Mouse (Mus musculus) liver, postnatal 0 days (tissue): ENCODE results near the gene Plk1. TPM values are rescaled to one million over a fixed set of nuclear protein-coding genes. Genes with fewer than 3 reads are reported as not detected.
A peak's percentile ranks its signal among the peaks of the same experiment; 100 is the strongest.

Experiments used
- ATAC-seq: fragments of 200-750 bp; cut with Nextera tagmentation; 2 replicates; pipeline ENCODE4 v1.8.0; 2017; ENCODE audit warnings: mild to moderate bottlenecking, moderate library complexity
- DNase-seq: peaks from one replicate; pipeline ENCODE4 v3.0.0-alpha.2; 2016
- H3K27ac ChIP-seq: fragments of 300-500 bp; sonication (generic); 2 replicates; pipeline ENCODE4 v1.5.1; 2014; ENCODE audit warnings: antibody characterized with exemption, moderate library complexity, mild to moderate bottlenecking, low read depth
- H3K27me3 ChIP-seq: fragments of 300-500 bp; sonication (generic); 2 replicates; pipeline ENCODE4 v1.6.1; 2014; ENCODE audit warnings: low read length, control low read depth, mixed read lengths; ENCODE audit not compliant: insufficient read depth
- H3K36me3 ChIP-seq: fragments of 300-500 bp; sonication (generic); replicated peaks from 2 replicates; pipeline ENCODE4 v1.6.1; 2014; ENCODE audit warnings: mild to moderate bottlenecking, control low read depth, low read length, moderate library complexity, mixed read lengths; ENCODE audit not compliant: insufficient read depth
- H3K4me1 ChIP-seq: fragments of 300-500 bp; sonication (generic); 2 replicates; pipeline ENCODE4 v1.6.1; 2014; ENCODE audit warnings: antibody characterized with exemption, mild to moderate bottlenecking, control low read depth; ENCODE audit not compliant: insufficient read depth
- H3K4me2 ChIP-seq: fragments of 300-500 bp; sonication (generic); 2 replicates; pipeline ENCODE4 v1.6.1; 2014; ENCODE audit warnings: low read depth, mild to moderate bottlenecking, low read length, moderate library complexity, mixed read lengths
- H3K4me3 ChIP-seq: fragments of 300-500 bp; sonication (generic); 2 replicates; pipeline ENCODE4 v1.5.1; 2014; ENCODE audit warnings: low read depth, low read length
- H3K9ac ChIP-seq: fragments of 300-500 bp; sonication (generic); replicated peaks from 2 replicates; pipeline ENCODE4 v1.6.1; 2014; ENCODE audit warnings: mild to moderate bottlenecking, moderate library complexity
- H3K9me3 ChIP-seq: fragments of 300-500 bp; sonication (generic); 2 replicates; pipeline ENCODE4 v1.6.1; 2016; ENCODE audit warnings: mild to moderate bottlenecking, control low read depth, low read length, mixed read lengths
- CTCF ChIP-seq: sonication (generic); IDR thresholded peaks from 2 replicates; pipeline ENCODE4 v1.5.1; 2016; ENCODE audit warnings: antibody characterized with exemption, low read depth
- EP300 ChIP-seq: IDR thresholded peaks from 2 replicates; pipeline ENCODE4 v1.6.1; 2016; ENCODE audit warnings: antibody characterized with exemption, low read depth, mild to moderate bottlenecking
- WGBS: fragments of 180-500 bp; shearing (Covaris S2); extraction: QIAGEN DNeasy Blood & Tissue Kit; methylation state at CpG from one replicate; pipeline ENCODE4 v1.1.7; 2014; ENCODE audit not compliant: insufficient replicate concordance; 5-methylcytosine and 5-hydroxymethylcytosine counted together
- polyA plus RNA-seq: library from polyadenylated mRNA; unstranded; fragments of >200 nt; fragmentation: Nextera tagmentation; extraction: Ambion mirVana; gene quantifications from 2 replicates; pipeline ENCODE4 v1.2.1, GENCODE M21; 2015

Plk1 gene
- polyA plus RNA-seq, 1 experiment from 2014 or later = 43.4 TPM

GRCm38 (mm10) chr7:122160037-122160436, 798 bp downstream of the Plk1 start:
- TF ChIP-seq EP300 = no peak
- no peak for TF ChIP-seq CTCF
- Histone ChIP-seq H3K4me2 (peak overlapping the region; percentile 87), H3K9me3 (no peaks in the 10 kb centered on the region), H3K9ac (peak overlapping the region; percentile 81), H3K27me3 (no peaks in the 10 kb centered on the region), H3K27ac (peak overlapping the region; percentile 82), H3K36me3 (peaks cover 38% of the 10 kb centered on the region), H3K4me1 (peaks cover 20% of the 10 kb centered on the region), H3K4me3 (peak overlapping the region; percentile 72)
- WGBS = 2% methylated on average over 12 of the region's 12 CpGs
- DNase-seq (no peak), ATAC-seq (no peak)

DNA sequence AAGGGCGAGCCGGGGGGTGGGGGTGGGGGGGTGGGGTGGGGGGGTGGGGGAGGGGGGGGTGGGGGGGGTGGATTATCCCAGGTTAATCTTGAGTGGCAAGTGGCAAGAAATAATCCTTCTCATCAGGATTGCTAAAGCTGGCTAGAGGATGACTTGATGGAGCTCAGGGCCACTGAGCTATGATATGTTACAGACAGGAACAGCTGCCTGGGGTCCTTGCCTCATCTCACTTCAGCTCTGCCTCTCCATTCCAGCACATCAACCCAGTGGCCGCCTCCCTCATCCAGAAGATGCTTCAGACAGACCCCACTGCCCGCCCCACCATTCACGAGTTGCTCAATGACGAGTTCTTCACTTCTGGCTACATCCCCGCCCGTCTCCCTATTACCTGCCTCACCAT, 4.5 kb downstream of the Plk1 start:
- H3K4me1 ChIP-seq = peaks cover 16% of the 10 kb centered on the region; the same call in 1 of the 2 replicates
- no peaks in the 10 kb centered on the region for H3K27me3 ChIP-seq
- ATAC-seq (no peak), DNase-seq (no peak)
- no peaks in the 10 kb centered on the region for H3K9me3 ChIP-seq
- H3K4me3 ChIP-seq = no peak overlapping the region
- H3K27ac ChIP-seq = no peak overlapping the region
- H3K36me3 ChIP-seq = peaks cover 72% of the 10 kb centered on the region
- H3K4me2 ChIP-seq = no peak overlapping the region
- WGBS = 91% methylated on average over 7 of the region's 8 CpGs
- no peak overlapping the region for H3K9ac ChIP-seq
- TF ChIP-seq CTCF = no peak
- TF ChIP-seq EP300 = no peak

GRCm38 (mm10) chr7:122167203-122167602, 8.0 kb downstream of the Plk1 start:
- Histone ChIP-seq H3K4me1 (no peaks in the 10 kb centered on the region), H3K4me3 (no peak overlapping the region), H3K4me2 (no peak overlapping the region), H3K9ac (no peak overlapping the region), H3K9me3 (no peaks in the 10 kb centered on the region), H3K27me3 (no peaks in the 10 kb centered on the region), H3K36me3 (peaks cover 80% of the 10 kb centered on the region), H3K27ac (no peak overlapping the region)
- 92% methylated on average over 7 of the region's 7 CpGs for WGBS
- TF ChIP-seq EP300 (no peak), CTCF (no peak)
- ATAC-seq (no peak), DNase-seq (no peak)

GRCm38 (mm10) chr7:122170705-122171104, 11.5 kb downstream of the Plk1 start:
- Histone ChIP-seq H3K9me3 (no peaks in the 10 kb centered on the region), H3K4me1 (no peaks in the 10 kb centered on the region), H3K9ac (no peak overlapping the region), H3K27ac (no peak overlapping the region), H3K36me3 (peaks cover 49% of the 10 kb centered on the region), H3K4me3 (no peak overlapping the region), H3K4me2 (no peak overlapping the region), H3K27me3 (no peaks in the 10 kb centered on the region)
- 86% methylated on average over 6 of the region's 6 CpGs for WGBS
- no peak for DNase-seq
- no peak for ATAC-seq
- TF ChIP-seq CTCF (no peak), EP300 (no peak)

- H3K9ac ChIP-seq = no peak overlapping the region
- DNase-seq = no peak
- no peak for ATAC-seq
- no peak overlapping the region for H3K4me3 ChIP-seq
- H3K9me3 ChIP-seq = no peaks in the 10 kb centered on the region
- 51% methylated on average over 10 of the region's 10 CpGs for WGBS
- H3K36me3 ChIP-seq = peaks cover 40% of the 10 kb centered on the region
- no peak overlapping the region for H3K4me2 ChIP-seq
- TF ChIP-seq CTCF (no peak), EP300 (no peak)
- no peaks in the 10 kb centered on the region for H3K27me3 ChIP-seq
- H3K4me1 ChIP-seq = no peaks in the 10 kb centered on the region
- no peak overlapping the region for H3K27ac ChIP-seq
Observed at GRCm38 (mm10) chr7:122171613-122172012, 12.4 kb downstream of the Plk1 start.

DNA sequence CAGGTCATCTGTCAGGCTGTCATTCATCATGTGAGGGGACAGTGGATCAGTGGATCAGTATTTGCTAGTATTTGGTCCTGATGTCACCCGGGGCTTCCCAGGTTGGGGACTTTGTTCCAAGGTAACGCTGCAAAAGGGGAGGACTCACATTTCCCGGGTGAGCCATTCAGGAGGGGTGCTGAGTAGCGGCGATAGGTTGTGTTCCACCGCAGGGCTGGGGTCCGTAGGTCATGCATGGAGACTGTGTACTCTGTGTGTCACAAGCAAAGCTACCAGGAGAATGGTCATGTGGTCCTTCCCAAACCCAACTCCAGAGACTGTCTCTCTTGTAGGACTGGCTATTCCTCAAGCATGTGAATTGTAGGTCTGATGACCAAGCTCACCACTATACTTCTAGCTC, 21.5 kb downstream of the Plk1 start:
- peak; percentile 76 for ATAC-seq
- Histone ChIP-seq H3K27ac (no peak overlapping the region), H3K9me3 (no peaks in the 10 kb centered on the region), H3K27me3 (no peaks in the 10 kb centered on the region), H3K36me3 (no peaks in the 10 kb centered on the region), H3K4me2 (no peak overlapping the region), H3K9ac (no peak overlapping the region), H3K4me3 (no peak overlapping the region), H3K4me1 (no peaks in the 10 kb centered on the region)
- WGBS = 70% methylated on average over 7 of the region's 7 CpGs
- no peak for DNase-seq
- TF ChIP-seq CTCF (no peak), EP300 (no peak)

DNA sequence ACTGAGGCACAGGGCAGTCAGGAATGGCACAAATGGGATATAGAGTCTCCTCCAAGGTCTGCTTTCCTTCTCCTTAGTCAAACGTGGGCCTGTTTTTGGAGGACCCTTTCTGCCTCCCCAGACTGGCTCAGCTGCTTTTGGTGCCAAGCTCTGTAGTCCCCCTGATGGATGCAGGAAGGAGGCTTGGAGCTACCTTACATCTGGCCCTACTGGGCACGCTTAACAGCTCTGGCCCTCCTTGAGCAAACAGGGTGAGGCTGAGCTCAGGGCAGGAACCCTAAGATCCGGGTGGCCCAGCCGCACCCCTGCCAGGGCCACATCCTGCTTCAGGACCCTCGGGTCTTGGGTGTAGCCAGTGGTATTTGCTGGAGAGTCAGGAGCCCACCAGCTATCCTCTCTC, 25.3 kb downstream of the Plk1 start:
- no peak overlapping the region for H3K9ac ChIP-seq
- H3K27ac ChIP-seq = no peak overlapping the region
- no peaks in the 10 kb centered on the region for H3K4me1 ChIP-seq
- no peak overlapping the region for H3K4me3 ChIP-seq
- no peak overlapping the region for H3K4me2 ChIP-seq
- 62% methylated on average over 5 of the region's 5 CpGs for WGBS
- TF ChIP-seq EP300 (no peak), CTCF (no peak)
- no peaks in the 10 kb centered on the region for H3K27me3 ChIP-seq
- DNase-seq (no peak), ATAC-seq (no peak)
- H3K36me3 ChIP-seq = no peaks in the 10 kb centered on the region
- H3K9me3 ChIP-seq = no peaks in the 10 kb centered on the region
